Mouse (Mus musculus) liver, embryonic 14.5 days (tissue): ENCODE data around the gene Mbnl2. TPM values are rescaled to one million over a fixed set of nuclear protein-coding genes. Genes with fewer than 3 reads are reported as not detected.

ENCODE experiments used
- ATAC-seq: fragments of 200-750 bp; cut with Nextera tagmentation; 2 replicates; pipeline ENCODE4 v1.8.0; 2017; ENCODE audit warnings: moderate number of reproducible peaks, mild to moderate bottlenecking, moderate library complexity; ENCODE audit not compliant: insufficient read depth
- DNase-seq, 3 experiments: peaks; one replicate each; pipeline ENCODE4 v3.0.0-alpha.2; 2012 to 2013; ENCODE audit warnings: low read depth in 3 of 3, low spot score in 3 of 3
- H3K27ac ChIP-seq: fragments of 300-500 bp; sonication (generic); 2 replicates; pipeline ENCODE4 v1.5.1; 2014; ENCODE audit warnings: moderate library complexity, mild to moderate bottlenecking, control low read depth, inconsistent platforms
- H3K27me3 ChIP-seq: fragments of 300-500 bp; sonication (generic); 2 replicates; pipeline ENCODE4 v1.6.1; 2014; ENCODE audit warnings: mild to moderate bottlenecking, low read length, moderate library complexity; ENCODE audit not compliant: control insufficient read depth, insufficient read depth
- H3K36me3 ChIP-seq: fragments of 300-500 bp; sonication (generic); replicated peaks from 2 replicates; pipeline ENCODE4 v1.6.1; 2014; ENCODE audit warnings: low read depth; ENCODE audit not compliant: control insufficient read depth, insufficient read depth
- H3K4me1 ChIP-seq, 2 experiments: fragments of 200-500 bp in 1 of 2; fragments of 300-500 bp in 1 of 2; sonication (generic) in 1 of 2; replicated peaks; 2 replicates each; pipeline ENCODE4 v1.6.1; 2012 to 2014; ENCODE audit warnings: antibody characterized with exemption in 1 of 2, inconsistent platforms in 1 of 2, low read length in 1 of 2; ENCODE audit not compliant: control insufficient read depth in 2 of 2, insufficient read depth in 2 of 2
- H3K4me2 ChIP-seq: fragments of 300-500 bp; sonication (generic); 2 replicates; pipeline ENCODE4 v1.6.1; 2014; ENCODE audit warnings: low read depth, mild to moderate bottlenecking, control low read depth, moderate library complexity
- H3K4me3 ChIP-seq, 2 experiments: fragments of 200-500 bp in 1 of 2; fragments of 300-500 bp in 1 of 2; sonication (generic) in 1 of 2; 2 replicates each; pipeline ENCODE4 v1.5.1; 2012 to 2014; ENCODE audit warnings: low read depth in 2 of 2, low read length in 2 of 2, mild to moderate bottlenecking in 2 of 2, control low read depth in 1 of 2, inconsistent platforms in 1 of 2, moderate library complexity in 1 of 2; ENCODE audit not compliant: insufficient read depth in 1 of 2
- H3K9ac ChIP-seq: fragments of 300-500 bp; sonication (generic); replicated peaks from 2 replicates; pipeline ENCODE4 v1.6.1; 2014; ENCODE audit warnings: mild to moderate bottlenecking, control low read depth, moderate library complexity
- H3K9me3 ChIP-seq: fragments of 300-500 bp; sonication (generic); 2 replicates; pipeline ENCODE4 v1.6.1; 2016; ENCODE audit warnings: low read length, mixed read lengths; ENCODE audit not compliant: control insufficient read depth
- CTCF ChIP-seq: IDR thresholded peaks from 2 replicates; pipeline ENCODE4 v1.5.1; 2016; ENCODE audit warnings: antibody characterized with exemption, low read depth, control low read depth
- EP300 ChIP-seq: IDR thresholded peaks from 2 replicates; pipeline ENCODE4 v1.6.1; 2016; ENCODE audit warnings: antibody characterized with exemption, low read depth
- WGBS: fragments of 180-500 bp; shearing (Covaris S2); extraction: QIAGEN DNeasy Blood & Tissue Kit; methylation state at CpG from one replicate; pipeline ENCODE4 v1.1.7; 2014; ENCODE audit not compliant: insufficient replicate concordance; 5-methylcytosine and 5-hydroxymethylcytosine counted together
- polyA plus RNA-seq, 2 experiments: library from polyadenylated mRNA; depleted of rRNA in 1 of 2; stranded (reverse) in 1 of 2; unstranded in 1 of 2; fragments of >200 nt; fragmentation: Nextera tagmentation in 1 of 2; extraction: Ambion mirVana in 1 of 2; gene quantifications; 2 replicates each; pipeline versions ENCODE4 v1.2.1 to v1.2.3; 2012 to 2014

The Mbnl2 gene
- polyA plus RNA-seq, 2 experiments: 6.5 to 13.5 TPM

- H3K27me3 ChIP-seq: no peaks in the 10 kb centered on the region
- DNase-seq (no peak), ATAC-seq (no peak)
- no peak overlapping the region for H3K4me3 ChIP-seq
- peaks cover 0 to 6% of the 10 kb centered on the region in 2 experiments; a peak in 3 of 4 replicates for H3K4me1 ChIP-seq
- H3K4me2 ChIP-seq: no peak overlapping the region
- H3K27ac ChIP-seq: no peak overlapping the region
- TF ChIP-seq CTCF (no peak), EP300 (no peak)
- no peaks in the 10 kb centered on the region for H3K9me3 ChIP-seq
- H3K9ac ChIP-seq: no peak overlapping the region
- H3K36me3 ChIP-seq: no peaks in the 10 kb centered on the region
- WGBS: 73% methylated on average over 4 of the region's 4 CpGs
Observed at GRCm38 (mm10) chr14:120349332-120349731, 73.9 kb downstream of the Mbnl2 start.

GRCm38 (mm10) chr14:120352136-120352843 lies 76.8 kb downstream of the Mbnl2 start:
- H3K9me3 ChIP-seq: no peaks in the 10 kb centered on the region
- no peak overlapping the region for H3K9ac ChIP-seq
- ATAC-seq: no peak
- no peak overlapping the region for H3K4me3 ChIP-seq
- H3K4me2 ChIP-seq: peak overlapping the region; percentile 26
- no peaks in the 10 kb centered on the region for H3K36me3 ChIP-seq
- H3K27me3 ChIP-seq: no peaks in the 10 kb centered on the region
- no peak for DNase-seq
- 14% methylated on average over 14 of the region's 14 CpGs for WGBS
- TF ChIP-seq CTCF: no peak
- no peak for TF ChIP-seq EP300
- H3K4me1 ChIP-seq: peaks cover 2 to 13% of the 10 kb centered on the region in 2 experiments; a peak in 3 of 4 replicates
- H3K27ac ChIP-seq: no peak overlapping the region

GRCm38 (mm10) chr14:120353211-120353610 lies 77.7 kb downstream of the Mbnl2 start:
- H3K27ac ChIP-seq: no peak overlapping the region
- H3K4me2 ChIP-seq: no peak overlapping the region
- no peak overlapping the region for H3K4me3 ChIP-seq
- no peak for ATAC-seq
- peaks cover 2 to 13% of the 10 kb centered on the region in 2 experiments; a peak in 3 of 4 replicates for H3K4me1 ChIP-seq
- no peaks in the 10 kb centered on the region for H3K27me3 ChIP-seq
- TF ChIP-seq EP300: no peak
- TF ChIP-seq CTCF: no peak
- no peak for DNase-seq
- 76% methylated on average over 11 of the region's 11 CpGs for WGBS
- no peaks in the 10 kb centered on the region for H3K9me3 ChIP-seq
- no peaks in the 10 kb centered on the region for H3K36me3 ChIP-seq
- H3K9ac ChIP-seq: no peak overlapping the region

GRCm38 (mm10) chr14:120354595-120354994 lies 79.1 kb downstream of the Mbnl2 start:
- TF ChIP-seq EP300 (no peak), CTCF (no peak)
- DNase-seq: no peak
- peaks cover 2 to 13% of the 10 kb centered on the region in 2 experiments; a peak in 3 of 4 replicates for H3K4me1 ChIP-seq
- no peaks in the 10 kb centered on the region for H3K36me3 ChIP-seq
- no peak overlapping the region for H3K27ac ChIP-seq
- H3K4me3 ChIP-seq: no peak overlapping the region
- no peak overlapping the region for H3K4me2 ChIP-seq
- ATAC-seq: no peak
- WGBS: 66% methylated on average over 6 of the region's 6 CpGs
- no peak overlapping the region for H3K9ac ChIP-seq
- H3K9me3 ChIP-seq: no peaks in the 10 kb centered on the region
- no peaks in the 10 kb centered on the region for H3K27me3 ChIP-seq

GRCm38 (mm10) chr14:120355040-120355741 lies 79.7 kb downstream of the Mbnl2 start:
- H3K27ac ChIP-seq: no peak overlapping the region
- no peak overlapping the region for H3K4me3 ChIP-seq
- ATAC-seq: peak; percentile 50; the same call in 1 of the 2 replicates
- DNase-seq: no peak
- peak overlapping the region; percentile 4; the same call in 1 of the 2 replicates for H3K4me2 ChIP-seq
- WGBS: 40% methylated on average over 14 of the region's 14 CpGs
- no peaks in the 10 kb centered on the region for H3K27me3 ChIP-seq
- H3K9ac ChIP-seq: no peak overlapping the region
- no peaks in the 10 kb centered on the region for H3K36me3 ChIP-seq
- H3K4me1 ChIP-seq: peaks cover 2 to 13% of the 10 kb centered on the region in 2 experiments; a peak in 3 of 4 replicates
- TF ChIP-seq CTCF (0 out of 2 replicates have a peak, but pooled peaks have one; percentile 2), EP300 (no peak)
- H3K9me3 ChIP-seq: no peaks in the 10 kb centered on the region
